In genomic region chr9:96783258-96783657, GRCm38 (mm10) we compare ENCODE assay signal across 14 mouse cellular contexts. TPM values are rescaled to one million over a fixed set of nuclear protein-coding genes. Genes with fewer than 3 reads are reported as not detected.
DNase-seq lines count a peak whose midpoint lies in the region; ATAC-seq and TF ChIP-seq lines count a peak whose summit lies in the region.
"Had no signal": no experiment of that assay in that cellular context is flagged by ENCODE, and none has a peak within 500 bp of the region (broad histone marks: within the 10 kb centered on the region; RNA-seq: fewer than 3 reads in every experiment).

No protein-coding gene starts in this region.

- no peak for TF ChIP-seq CTCF in C2C12 (IDR thresholded peaks at IDR 0.05; ENCODE audit: control insufficient read depth, insufficient read depth, insufficient read length)

- H3K4me3 ChIP-seq in heart, embryonic 15.5 days = no peak overlapping the region
- H3K4me3 ChIP-seq in C2C12 (ENCODE audit: insufficient read depth, poor library complexity, severe bottlenecking) = no peak overlapping the region
- H3K4me3 ChIP-seq in intestine, embryonic 15.5 days (replicated peaks) = no peak overlapping the region
- H3K4me3 ChIP-seq: limb, embryonic 12.5 days; neural tube, embryonic 13.5 days had no signal

- H3ac ChIP-seq in C2C12 (ENCODE audit: control insufficient read depth, insufficient read length, low read depth) = peak overlapping the region; percentile 45

- no peak overlapping the region for H3K9ac ChIP-seq in heart, embryonic 15.5 days
- H3K9ac ChIP-seq in intestine, embryonic 15.5 days = no peak overlapping the region
- H3K9ac ChIP-seq: limb, embryonic 12.5 days; neural tube, embryonic 13.5 days had no signal

- no peaks in the 10 kb centered on the region for H3K9me3 ChIP-seq in heart, embryonic 15.5 days (replicated peaks)
- no peaks in the 10 kb centered on the region for H3K9me3 ChIP-seq in intestine, embryonic 15.5 days
- H3K9me3 ChIP-seq: limb, embryonic 12.5 days; neural tube, embryonic 13.5 days had no signal

- H3K36me3 ChIP-seq in heart, embryonic 15.5 days = no peaks in the 10 kb centered on the region
- H3K36me3 ChIP-seq in C2C12 (ENCODE audit: control insufficient read depth, insufficient read depth) = no peaks in the 10 kb centered on the region
- H3K36me3 ChIP-seq in intestine, embryonic 15.5 days = no peaks in the 10 kb centered on the region
- H3K36me3 ChIP-seq: limb, embryonic 12.5 days; neural tube, embryonic 13.5 days had no signal

- H3K79me2 ChIP-seq in C2C12 (ENCODE audit: control insufficient read depth, insufficient read depth) = no peaks in the 10 kb centered on the region

- ATAC-seq in heart, embryonic 15.5 days (replicated peaks; ENCODE audit: insufficient number of reproducible peaks, insufficient read depth, low FRiP score, low read depth) = no peak
- no peak for ATAC-seq in intestine, embryonic 15.5 days
- ATAC-seq: hindbrain, embryonic 16.5 days had no signal

- H3K4me2 ChIP-seq in heart, embryonic 15.5 days = no peak overlapping the region
- H3K4me2 ChIP-seq in intestine, embryonic 15.5 days (replicated peaks) = no peak overlapping the region
- H3K4me2 ChIP-seq: limb, embryonic 12.5 days; neural tube, embryonic 13.5 days had no signal

- no peaks in the 10 kb centered on the region for H3K27me3 ChIP-seq in heart, embryonic 15.5 days
- H3K27me3 ChIP-seq in C2C12 (ENCODE audit: control insufficient read depth, insufficient read depth, insufficient read length) = no peaks in the 10 kb centered on the region
- no peaks in the 10 kb centered on the region for H3K27me3 ChIP-seq in intestine, embryonic 15.5 days (replicated peaks)
- H3K27me3 ChIP-seq: limb, embryonic 12.5 days; neural tube, embryonic 13.5 days had no signal

- intact Hi-C loops in heart, postnatal 14 days (cut with DNase I) = no loop called here

- 30% methylated on average over 5 of the region's 5 CpGs for WGBS in heart, embryonic 15.5 days
- WGBS in intestine, embryonic 15.5 days = 60% methylated on average over 5 of the region's 5 CpGs

- no peaks in the 10 kb centered on the region for H3K79me3 ChIP-seq in C2C12 (ENCODE audit: low read depth)

- peaks cover 9% of the 10 kb centered on the region for H3K4me1 ChIP-seq in heart, embryonic 15.5 days (replicated peaks)
- 0 out of 2 replicates have a peak, but pooled peaks cover 4% of the 10 kb centered on the region for H3K4me1 ChIP-seq in intestine, embryonic 15.5 days (replicated peaks)
- H3K4me1 ChIP-seq: neural tube, embryonic 13.5 days had no signal

- peak overlapping the region; percentile 37 for H3K27ac ChIP-seq in heart, embryonic 15.5 days
- H3K27ac ChIP-seq in intestine, embryonic 15.5 days = no peak overlapping the region
- H3K27ac ChIP-seq: limb, embryonic 12.5 days; neural tube, embryonic 13.5 days had no signal

- DNase-seq in heart, postnatal 14 days = no peak
- peak; percentile 74 for DNase-seq in 3134 (ENCODE audit: extremely low read depth, insufficient read length, low spot score)
- peak; percentile 49 for DNase-seq in adrenal gland, postnatal 25 days
- DNase-seq in retina, postnatal 1 day = no peak
- DNase-seq: cerebellum, adult 11-12 months; kidney, adult 2 months; right cerebral cortex, postnatal 14 days; thymus, adult 18-20 months had no signal

TF ChIP-seq in C2C12, 6 proteins besides CTCF, POLR2A, EP300 and RAD21:
- TF ChIP-seq USF1 (IDR thresholded peaks at IDR 0.05; ENCODE audit: low read depth) = no peak
- no peak for TF ChIP-seq MYOG (IDR thresholded peaks at IDR 0.05; ENCODE audit: control insufficient read depth, extremely low read depth, insufficient read length)
- peak; percentile 52 for TF ChIP-seq MYOD1 (IDR thresholded peaks at IDR 0.05; ENCODE audit: control insufficient read depth, insufficient read length, low read depth)
- TF ChIP-seq CEBPB (IDR thresholded peaks at IDR 0.05; ENCODE audit: low read depth) = no peak
- TF ChIP-seq MAX (IDR thresholded peaks at IDR 0.05) = peak; percentile 18
- peak; percentile 60 for TF ChIP-seq FOSL1 (IDR thresholded peaks at IDR 0.05; ENCODE audit: insufficient read depth, low read length, poor library complexity, severe bottlenecking)
TF ChIP-seq in C2C12: peak in this region for 3.

RNA-seq across cellular contexts. Expression of gene Zbtb38, which starts 30.6 kb away (rescaled TPM):
- polyA plus RNA-seq in heart, embryonic 15.5 days (2015; fragmentation: Nextera tagmentation; extraction: Ambion mirVana) = 28.7 and 29.8 TPM in 2 replicates
- 10 to 100 TPM; 28.5 to 35.0 TPM for total RNA-seq in heart, postnatal 14 days (2021)
- 10.0 TPM for polyA plus RNA-seq in C2C12 (2012; fragmentation: generic; extraction: Trizol)
- 56.5 and 65.6 TPM in 2 replicates for total RNA-seq in adrenal gland, postnatal 25 days (2021)
- 22.5 and 22.9 TPM in 2 replicates for polyA plus RNA-seq in intestine, embryonic 15.5 days (2015; fragmentation: Nextera tagmentation; extraction: Ambion mirVana)

Comparison
In these comparisons a context has a peak if more than half of its experiments do, and no peak if none do; other contexts are left out.
1. DNase-seq: peak in 3134 (single experiment) and adrenal gland, postnatal 25 days (single experiment); none in heart, postnatal 14 days (0 of 2) and retina, postnatal 1 day (single experiment).